In genomic region chr6:142667701-142668418, GRCm38 (mm10) we compare ENCODE assay signal across 9 mouse cellular contexts. TPM values are rescaled to one million over a fixed set of nuclear protein-coding genes. Genes with fewer than 3 reads are reported as not detected.
A peak's percentile ranks its signal among the peaks of the same experiment; 100 is the strongest.
DNase-seq lines count a peak whose midpoint lies in the region; ATAC-seq lines count a peak whose summit lies in the region.
"Had no signal": no experiment of that assay in that cellular context is flagged by ENCODE, and none has a peak within 500 bp of the region (broad histone marks: within the 10 kb centered on the region; RNA-seq: fewer than 3 reads in every experiment).

No protein-coding gene starts in this region.

- H3K9me3 ChIP-seq in embryonic facial prominence, embryonic 10.5 days: no peaks in the 10 kb centered on the region
- H3K9me3 ChIP-seq: G1E had no signal

- no peak overlapping the region for H3K4me3 ChIP-seq in embryonic facial prominence, embryonic 10.5 days

- H3K27ac ChIP-seq in embryonic facial prominence, embryonic 10.5 days (replicated peaks): no peak overlapping the region

- no peaks in the 10 kb centered on the region for H3K36me3 ChIP-seq in embryonic facial prominence, embryonic 10.5 days (replicated peaks)
- H3K36me3 ChIP-seq: G1E had no signal

- ATAC-seq in megakaryocyte, adult 5-6 weeks (ENCODE audit: poor library complexity, severe bottlenecking): no peak

- H3K27me3 ChIP-seq in embryonic facial prominence, embryonic 10.5 days (replicated peaks; ENCODE audit: low read depth, poor library complexity, severe bottlenecking): no peaks in the 10 kb centered on the region

- DNase-seq in urinary bladder, postnatal 14 days (ENCODE audit: low spot score): peak; percentile 32
- no peak for DNase-seq in urinary bladder, postnatal 10 days (ENCODE audit: low spot score)
- peak; percentile 45 to 51 for DNase-seq in gastrocnemius, postnatal 36 days
- peak; percentile 59 for DNase-seq in heart, postnatal 4 days
- DNase-seq in frontal cortex, postnatal 10 days (ENCODE audit: low spot score in 2 of 2): no peak
- no peak for DNase-seq in embryonic facial prominence, embryonic 10.5 days (ENCODE audit: low spot score)

- no peaks in the 10 kb centered on the region for H3K4me1 ChIP-seq in embryonic facial prominence, embryonic 10.5 days

- intact Hi-C loops in gastrocnemius, postnatal 36 days (cut with DNase I): no loop called here

- WGBS in embryonic facial prominence, embryonic 10.5 days: 85% methylated on average over 7 of the region's 7 CpGs

RNA-seq across cellular contexts. Expression of gene Abcc9, which starts 34.3 kb away (rescaled TPM):
- 100 to 1,000 TPM; 124 to 126 TPM for total RNA-seq in gastrocnemius, postnatal 36 days (2021)
- total RNA-seq in heart, postnatal 4 days (2021): 100 to 1,000 TPM; 180 to 189 TPM
- total RNA-seq in megakaryocyte, adult 5-6 weeks (2015): not detected in 2 replicates
- total RNA-seq in megakaryocyte, adult 5-6 weeks (2017): 0.11 TPM in 1 of 2 replicates, not detected in the other
- polyA plus RNA-seq in embryonic facial prominence, embryonic 10.5 days (2016; fragmentation: Nextera tagmentation; extraction: Ambion mirVana): 1.4 and 1.5 TPM in 2 replicates
- total RNA-seq: hematopoietic stem cell, adult 5-6 weeks had no signal
- polyA plus RNA-seq: G1E had no signal

Comparison
In these comparisons a context has a peak if more than half of its experiments do, and no peak if none do; other contexts are left out.
1. DNase-seq: peak in urinary bladder, postnatal 14 days (single experiment), gastrocnemius, postnatal 36 days (2 of 2) and heart, postnatal 4 days (single experiment); none in urinary bladder, postnatal 10 days (single experiment), frontal cortex, postnatal 10 days (0 of 2) and embryonic facial prominence, embryonic 10.5 days (single experiment).
2. RNA of gene Abcc9, which starts 34.3 kb away (total RNA-seq): 180 to 189 TPM in heart, postnatal 4 days and 124 to 126 TPM in gastrocnemius, postnatal 36 days; 0.11 TPM in megakaryocyte, adult 5-6 weeks; every median in the first group is over 100 times any median in the second.